ENCODE assay signal across 9 mouse cellular contexts in genomic region chr19:15868865-15869698, GRCm38 (mm10).
A peak's percentile ranks its signal among the peaks of the same experiment; 100 is the strongest.
DNase-seq lines count a peak whose midpoint lies in the region; ATAC-seq and TF ChIP-seq lines count a peak whose summit lies in the region.
"Had no signal": no experiment of that assay in that cellular context is flagged by ENCODE, and none has a peak within 500 bp of the region (broad histone marks: within the 10 kb centered on the region; RNA-seq: fewer than 3 reads in every experiment).

No protein-coding gene starts in this region.

- no peak for ATAC-seq in intestine, postnatal 0 days
- no peak for ATAC-seq in intestine, embryonic 15.5 days
- ATAC-seq in forebrain, embryonic 13.5 days: peak; percentile 87
- ATAC-seq in midbrain, postnatal 0 days (ENCODE audit: low FRiP score): peak; percentile 76

- peak; percentile 55 for DNase-seq in NIH3T3 (ENCODE audit: low read depth)
- DNase-seq in layer of hippocampus, postnatal 36 days: peak; percentile 16 to 29
- DNase-seq in midbrain, postnatal 0 days (ENCODE audit: low spot score): peak; percentile 74
- DNase-seq in thymus, postnatal 36 days: no peak
- no peak for DNase-seq in cerebellum, adult 11 months

- no peaks in the 10 kb centered on the region for H3K9me3 ChIP-seq in intestine, postnatal 0 days (ENCODE audit: control insufficient read depth)
- H3K9me3 ChIP-seq in intestine, embryonic 15.5 days: no peaks in the 10 kb centered on the region
- H3K9me3 ChIP-seq in forebrain, embryonic 13.5 days (replicated peaks): no peaks in the 10 kb centered on the region
- no peaks in the 10 kb centered on the region for H3K9me3 ChIP-seq in midbrain, postnatal 0 days (ENCODE audit: low read length)
- H3K9me3 ChIP-seq: heart, embryonic 15.5 days had no signal

- no peaks in the 10 kb centered on the region for H3K36me3 ChIP-seq in intestine, postnatal 0 days (ENCODE audit: control insufficient read depth, insufficient read depth)
- H3K36me3 ChIP-seq in intestine, embryonic 15.5 days: no peaks in the 10 kb centered on the region
- no peaks in the 10 kb centered on the region for H3K36me3 ChIP-seq in forebrain, embryonic 13.5 days (ENCODE audit: poor library complexity, severe bottlenecking)
- no peaks in the 10 kb centered on the region for H3K36me3 ChIP-seq in midbrain, postnatal 0 days (ENCODE audit: insufficient read depth, low read length)
- H3K36me3 ChIP-seq: heart, embryonic 15.5 days had no signal

- H3K4me2 ChIP-seq in intestine, postnatal 0 days (replicated peaks; ENCODE audit: low read depth): no peak overlapping the region
- no peak overlapping the region for H3K4me2 ChIP-seq in intestine, embryonic 15.5 days (replicated peaks)
- H3K4me2 ChIP-seq in forebrain, embryonic 13.5 days: no peak overlapping the region
- H3K4me2 ChIP-seq in midbrain, postnatal 0 days (ENCODE audit: low read depth, low read length, poor library complexity, severe bottlenecking): no peak overlapping the region
- H3K4me2 ChIP-seq: heart, embryonic 15.5 days had no signal

- no peaks in the 10 kb centered on the region for H3K27me3 ChIP-seq in intestine, postnatal 0 days (replicated peaks; ENCODE audit: control insufficient read depth, insufficient read depth, low read length)
- H3K27me3 ChIP-seq in intestine, embryonic 15.5 days (replicated peaks): no peaks in the 10 kb centered on the region
- H3K27me3 ChIP-seq in forebrain, embryonic 13.5 days: no peaks in the 10 kb centered on the region
- H3K27me3 ChIP-seq in midbrain, postnatal 0 days (ENCODE audit: insufficient read depth, low read length): no peaks in the 10 kb centered on the region
- H3K27me3 ChIP-seq: heart, embryonic 15.5 days had no signal

- no peak overlapping the region for H3K9ac ChIP-seq in intestine, postnatal 0 days (ENCODE audit: low read depth, low read length)
- H3K9ac ChIP-seq in intestine, embryonic 15.5 days: no peak overlapping the region
- no peak overlapping the region for H3K9ac ChIP-seq in forebrain, embryonic 13.5 days
- H3K9ac ChIP-seq in midbrain, postnatal 0 days (replicated peaks; ENCODE audit: low read length, poor library complexity, severe bottlenecking): no peak overlapping the region
- H3K9ac ChIP-seq: heart, embryonic 15.5 days had no signal

- 25% methylated on average over 7 of the region's 7 CpGs for WGBS in intestine, postnatal 0 days
- WGBS in intestine, embryonic 15.5 days: 19% methylated on average over 7 of the region's 7 CpGs
- 16% methylated on average over 7 of the region's 7 CpGs for WGBS in forebrain, embryonic 13.5 days
- 13% methylated on average over 7 of the region's 7 CpGs for WGBS in midbrain, postnatal 0 days

- no peak overlapping the region for H3K4me3 ChIP-seq in intestine, postnatal 0 days (ENCODE audit: low read depth, low read length)
- H3K4me3 ChIP-seq in intestine, embryonic 15.5 days (replicated peaks): no peak overlapping the region
- no peak overlapping the region for H3K4me3 ChIP-seq in forebrain, embryonic 13.5 days
- no peak overlapping the region for H3K4me3 ChIP-seq in midbrain, postnatal 0 days (ENCODE audit: low read depth, low read length)
- H3K4me3 ChIP-seq: heart, embryonic 15.5 days had no signal

- H3K4me1 ChIP-seq in intestine, postnatal 0 days (replicated peaks; ENCODE audit: control insufficient read depth, insufficient read depth, low read length): no peaks in the 10 kb centered on the region
- no peaks in the 10 kb centered on the region for H3K4me1 ChIP-seq in intestine, embryonic 15.5 days (replicated peaks)
- H3K4me1 ChIP-seq in forebrain, embryonic 13.5 days: peaks cover 17% of the 10 kb centered on the region
- no peaks in the 10 kb centered on the region for H3K4me1 ChIP-seq in midbrain, postnatal 0 days (ENCODE audit: insufficient read depth, low read length)
- H3K4me1 ChIP-seq: heart, embryonic 15.5 days had no signal

- peak; percentile 79 for TF ChIP-seq CTCF in intestine, postnatal 0 days (IDR thresholded peaks at IDR 0.05; ENCODE audit: low read depth)
- TF ChIP-seq CTCF in midbrain, postnatal 0 days (IDR thresholded peaks at IDR 0.05): peak; percentile 95

- H3K27ac ChIP-seq in intestine, postnatal 0 days (ENCODE audit: low read depth, low read length): no peak overlapping the region
- H3K27ac ChIP-seq in intestine, embryonic 15.5 days: no peak overlapping the region
- H3K27ac ChIP-seq in forebrain, embryonic 13.5 days: no peak overlapping the region
- H3K27ac ChIP-seq in midbrain, postnatal 0 days (ENCODE audit: low read depth, low read length): no peak overlapping the region
- H3K27ac ChIP-seq: heart, embryonic 15.5 days had no signal

Comparison
In these comparisons a context has a peak if more than half of its experiments do, and no peak if none do; other contexts are left out.
1. ATAC-seq: peak in forebrain, embryonic 13.5 days (single experiment) and midbrain, postnatal 0 days (single experiment); none in intestine, postnatal 0 days (single experiment) and intestine, embryonic 15.5 days (single experiment).
2. DNase-seq: peak in NIH3T3 (single experiment), layer of hippocampus, postnatal 36 days (2 of 2) and midbrain, postnatal 0 days (single experiment); none in thymus, postnatal 36 days (0 of 2) and cerebellum, adult 11 months (single experiment).